Mouse (Mus musculus): ENCODE results near the gene Marf1. TPM values are rescaled to one million over a fixed set of nuclear protein-coding genes. Genes with fewer than 3 reads are reported as not detected.
"Not testable (repeated sequence)": the region's sequence is repeated elsewhere in the genome, so short reads cannot be mapped to it uniquely, and the experiment has no call there.

Marf1 gene
- polyA plus RNA-seq (2012; rRNA removed): 39.0 and 40.5 TPM in 2 replicates

DNA sequence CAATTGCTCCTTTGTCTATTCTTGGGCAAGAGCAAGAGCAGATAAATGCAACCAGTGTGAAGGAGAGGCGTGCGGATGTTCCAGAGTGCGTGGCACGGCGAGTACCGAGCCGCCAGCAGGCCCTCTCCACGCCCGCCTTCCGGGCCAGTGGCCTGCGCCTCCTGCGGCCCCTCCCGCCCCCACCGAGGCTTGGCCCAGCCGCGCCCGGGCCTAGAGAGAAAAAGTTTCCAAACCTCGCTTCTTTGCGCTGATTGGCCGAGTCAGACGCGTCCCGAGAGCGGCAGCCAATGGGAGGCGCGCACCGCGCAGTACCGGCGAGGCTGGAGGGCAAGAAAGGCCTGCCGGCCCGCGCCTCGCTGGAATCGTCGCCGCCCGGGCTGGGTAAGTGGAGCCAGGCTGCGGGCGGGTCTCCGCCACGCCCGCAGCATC, at the start of gene Marf1, which contains the start of gene Nde1:
Gene Marf1, minus strand, starts transcription at position 364 of the 429 bp plus-strand sequence.
Gene Nde1, plus strand, starts transcription at position 288 of the 429 bp plus-strand sequence.
- peak; percentile 23 to 79 for DNase-seq (ENCODE audit: extremely low spot score in 1 of 2, low spot score in 1 of 2)

GRCm38 (mm10) chr16:14198798-14199197, 35.6 kb upstream of the Marf1 start:
- DNase-seq (ENCODE audit: extremely low spot score in 1 of 2, low spot score in 1 of 2): peak in 1 of 2 experiments; percentile 7

GRCm38 (mm10) chr16:14195427-14195826, 32.3 kb upstream of the Marf1 start:
- peak in 1 of 2 experiments; percentile 81 for DNase-seq (ENCODE audit: extremely low spot score in 1 of 2, low spot score in 1 of 2)

DNA sequence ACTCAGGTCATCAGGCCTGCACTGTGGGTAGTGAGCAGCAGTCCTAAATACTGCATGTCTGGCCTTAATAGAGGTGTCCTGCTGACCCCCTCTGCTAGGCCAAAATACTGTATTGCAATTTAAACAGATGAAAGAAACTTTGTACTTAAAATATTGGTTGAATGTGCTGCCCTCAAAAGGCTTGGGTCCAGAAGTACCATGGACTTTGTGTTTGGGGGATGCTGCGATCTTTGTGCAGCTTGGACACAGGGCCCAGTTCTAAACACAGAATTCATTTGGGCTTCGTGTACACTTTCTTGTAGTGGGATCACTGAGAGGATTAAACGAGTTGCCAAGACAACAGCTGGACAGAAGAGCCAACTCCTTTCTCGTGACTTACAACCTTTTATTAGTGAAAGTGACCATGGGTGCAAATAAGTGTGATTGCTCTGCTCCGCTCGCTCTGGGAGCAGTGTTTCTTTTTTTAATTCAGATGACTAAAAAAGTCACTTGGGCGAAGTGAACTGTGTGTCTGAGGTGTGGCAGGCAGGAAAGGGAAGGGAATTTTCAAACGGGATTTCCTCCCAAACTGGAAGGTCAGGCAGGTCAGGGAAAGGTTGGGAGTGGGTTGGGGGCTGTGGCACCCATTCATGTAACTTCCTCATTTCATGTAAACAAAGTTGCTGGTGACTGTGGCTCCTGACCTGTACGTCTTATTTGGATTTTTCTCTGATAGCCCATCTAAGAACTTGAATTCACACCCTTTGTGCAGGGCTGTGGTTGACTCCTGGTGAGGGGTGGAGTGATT, 31.2 kb upstream of the Marf1 start:
- DNase-seq (ENCODE audit: extremely low spot score in 1 of 2, low spot score in 1 of 2): no peak

- no peak for DNase-seq (ENCODE audit: extremely low spot score in 1 of 2, low spot score in 1 of 2)
Observed at GRCm38 (mm10) chr16:14185516-14185915, 22.4 kb upstream of the Marf1 start.

DNA sequence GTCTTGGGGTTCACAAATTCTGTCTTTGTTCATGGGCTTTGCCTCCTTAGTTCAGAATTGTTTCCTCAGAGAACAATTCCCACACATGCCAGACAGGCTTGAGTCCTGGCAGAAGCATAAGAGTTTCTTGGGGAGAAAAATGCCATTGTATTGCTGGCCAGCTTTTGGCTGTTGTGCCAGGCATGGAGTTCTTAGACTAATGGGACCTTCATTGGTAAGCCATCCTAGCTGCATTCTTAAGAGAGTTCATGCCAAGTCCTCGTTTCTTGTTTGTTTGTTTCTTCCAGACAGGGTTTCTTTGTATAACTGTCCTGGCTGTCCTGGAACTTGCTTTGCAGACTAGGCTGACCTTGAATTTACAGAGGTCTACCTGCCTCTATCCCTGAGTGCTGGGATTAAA, 20.7 kb upstream of the Marf1 start:
- peak in 1 of 2 experiments; percentile 33 for DNase-seq (ENCODE audit: extremely low spot score in 1 of 2, low spot score in 1 of 2)

GRCm38 (mm10) chr16:14182360-14182759, 19.2 kb upstream of the Marf1 start:
- DNase-seq (ENCODE audit: extremely low spot score in 1 of 2, low spot score in 1 of 2): no peak

- no peak for DNase-seq (ENCODE audit: extremely low spot score in 1 of 2, low spot score in 1 of 2)
Observed at GRCm38 (mm10) chr16:14180163-14180733, 17.1 kb upstream of the Marf1 start.

DNA sequence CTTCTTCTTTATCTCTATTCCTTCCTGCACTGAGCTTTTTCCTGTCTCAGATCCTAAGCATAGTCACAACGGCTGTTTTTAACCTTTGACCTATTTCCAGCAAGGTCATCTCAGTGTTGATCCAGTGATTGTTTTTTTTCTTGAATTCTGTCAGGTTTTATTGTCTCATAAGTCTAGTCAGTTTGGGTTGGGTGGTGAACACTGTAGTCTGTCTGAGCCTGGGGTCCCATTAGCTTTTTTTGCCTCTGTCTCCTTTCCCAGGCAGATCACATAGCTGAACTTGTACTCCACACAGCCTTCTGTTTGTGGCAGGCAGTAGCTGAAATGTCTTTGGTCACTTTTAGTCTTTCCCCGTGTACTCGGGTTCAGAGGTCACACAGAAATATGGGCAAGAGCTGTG, 14.9 kb upstream of the Marf1 start:
- no peak for DNase-seq (ENCODE audit: extremely low spot score in 1 of 2, low spot score in 1 of 2)

DNA sequence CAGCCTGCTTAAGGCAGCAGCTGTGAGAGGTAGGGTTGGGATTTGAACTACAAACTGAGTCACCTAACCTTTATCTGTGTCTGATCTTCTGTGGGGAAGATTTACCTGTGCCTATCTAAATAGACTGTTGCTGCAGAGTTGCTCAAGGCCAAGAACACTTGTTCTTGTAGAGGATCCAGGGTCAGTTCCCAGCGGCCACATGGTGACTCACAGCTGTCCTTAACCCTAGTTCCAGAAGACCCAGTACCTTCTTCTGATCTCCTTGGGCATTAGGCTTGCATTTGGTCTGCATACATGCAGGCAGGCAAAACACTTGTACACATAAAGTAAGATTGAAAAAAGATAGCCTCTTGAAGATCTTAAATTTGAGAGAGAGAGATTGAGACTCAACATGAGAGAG, 6.6 kb upstream of the Marf1 start:
- no peak for DNase-seq (ENCODE audit: extremely low spot score in 1 of 2, low spot score in 1 of 2)

- no peak for DNase-seq (ENCODE audit: extremely low spot score in 1 of 2, low spot score in 1 of 2)
Observed at GRCm38 (mm10) chr16:14166490-14166889, 3.3 kb upstream of the Marf1 start.

DNA sequence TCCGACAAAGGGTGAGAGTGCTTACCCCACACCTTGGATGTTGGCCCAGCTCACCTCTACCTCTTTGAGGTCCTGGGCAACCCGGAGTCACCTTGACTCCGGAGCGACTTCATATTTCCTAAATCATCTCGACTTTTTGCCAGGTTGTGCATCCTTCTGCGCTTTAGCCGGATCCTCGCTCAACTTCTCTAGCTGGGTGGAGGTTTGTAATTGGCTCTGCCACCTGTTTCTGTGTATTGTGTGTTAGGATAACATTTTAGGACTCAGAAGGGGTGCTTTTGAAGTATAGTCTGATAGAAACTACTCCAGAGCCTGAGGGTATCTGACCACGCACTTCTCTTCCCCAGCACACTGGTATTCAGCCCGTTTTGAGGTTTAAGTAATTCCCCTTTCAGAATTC, 580 bp upstream of the Marf1 start:
- no peak for DNase-seq (ENCODE audit: extremely low spot score in 1 of 2, low spot score in 1 of 2)

DNA sequence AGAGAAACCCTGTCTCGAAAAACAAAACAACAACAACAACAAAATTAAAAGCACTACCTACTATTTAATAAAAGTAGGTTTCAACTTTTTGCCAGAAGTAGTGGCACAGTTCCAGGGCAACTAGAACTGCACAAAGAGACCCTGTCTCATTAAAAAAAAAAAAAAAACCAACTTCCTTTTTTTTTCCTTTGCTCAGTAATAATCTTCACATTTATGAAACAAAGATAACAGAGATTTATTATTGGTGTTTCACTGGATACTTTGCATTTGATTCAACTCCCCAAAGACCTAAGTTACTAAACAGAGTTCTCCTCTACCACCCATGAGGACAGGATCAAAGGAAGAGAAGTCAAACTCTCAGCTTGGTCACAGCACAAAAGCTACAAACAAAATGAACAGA, 2.2 kb downstream of the Marf1 start:
- no peak for DNase-seq (ENCODE audit: extremely low spot score in 1 of 2, low spot score in 1 of 2)

DNA sequence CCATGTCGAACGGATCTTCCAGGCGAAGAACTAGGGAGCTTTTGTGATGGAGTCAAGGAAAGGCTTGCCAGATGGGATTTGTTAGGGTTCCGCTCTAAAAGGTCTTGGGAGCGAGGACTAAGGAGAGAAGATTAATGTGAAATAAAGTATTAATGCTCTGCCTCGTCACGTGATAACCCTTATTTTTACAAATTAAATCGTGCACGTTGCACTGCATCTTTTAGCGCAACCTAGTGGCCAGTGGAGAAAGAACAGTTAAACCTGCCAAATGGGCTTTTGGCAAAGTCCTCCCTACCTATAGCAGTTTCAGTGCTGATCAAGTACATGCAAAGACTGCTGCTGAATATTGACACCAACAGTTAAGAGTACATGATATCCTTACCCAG, 3.4 kb downstream of the Marf1 start:
- peak; percentile 69 to 92 for DNase-seq (ENCODE audit: extremely low spot score in 1 of 2, low spot score in 1 of 2)

DNA sequence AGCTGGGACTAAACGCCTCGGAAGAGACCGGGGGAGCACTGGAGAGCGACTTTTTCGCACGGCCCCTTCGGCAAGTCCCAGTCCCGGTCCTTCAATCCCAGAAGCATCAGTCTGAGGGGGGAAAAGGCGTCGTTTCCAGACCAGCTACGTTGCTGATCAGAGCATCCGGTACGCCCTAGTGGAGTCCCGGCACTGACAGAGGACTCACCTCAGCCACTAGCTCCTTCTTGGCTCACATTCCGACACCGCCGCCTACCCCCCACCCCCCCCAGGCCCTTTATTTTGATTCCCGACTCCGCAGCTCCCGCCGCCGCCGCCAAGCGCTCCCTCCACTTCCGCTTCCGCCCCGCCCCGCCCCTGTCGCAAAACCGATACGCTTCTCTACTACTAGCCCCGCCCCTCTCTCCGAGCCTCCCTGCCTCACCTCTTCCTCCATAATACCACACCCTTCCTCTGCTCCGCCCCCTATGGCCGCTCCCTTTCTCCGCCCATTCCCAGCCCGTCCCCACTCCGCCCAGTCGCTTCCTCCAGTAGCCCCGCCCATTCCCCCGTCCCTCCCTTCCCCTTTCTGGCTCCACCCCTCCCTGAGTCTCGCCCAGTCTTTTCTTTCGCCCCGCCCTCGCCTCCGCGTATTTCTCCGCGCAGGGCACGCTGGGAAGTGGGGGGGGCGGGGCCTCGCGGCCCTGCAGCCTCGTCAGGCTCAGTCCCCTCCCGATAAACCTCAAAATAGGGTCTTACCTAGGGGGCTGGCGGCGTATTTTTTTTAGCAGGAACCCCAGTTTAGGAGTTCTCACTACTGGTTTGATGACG, 4.0 kb downstream of the Marf1 start:
- peak; percentile 98 to 99 for DNase-seq (ENCODE audit: extremely low spot score in 1 of 2, low spot score in 1 of 2)

DNA sequence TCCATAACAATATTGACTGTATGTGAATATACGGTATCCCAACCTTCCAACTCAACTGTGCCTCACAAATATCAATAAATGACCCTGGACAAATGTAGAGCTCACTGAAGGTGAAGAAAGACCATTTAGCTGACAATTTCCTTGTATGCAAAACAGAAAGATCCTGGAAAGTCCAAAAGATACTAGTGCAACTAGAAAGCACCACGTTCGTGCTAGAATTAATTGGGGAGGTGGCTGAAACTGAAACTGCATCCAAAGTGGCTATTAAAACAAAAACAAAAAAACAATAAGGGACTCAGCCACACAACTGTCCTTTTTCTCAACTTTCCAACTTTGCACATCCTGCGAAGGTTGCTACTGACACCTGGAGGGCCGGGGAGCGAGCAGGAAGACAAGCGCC, 4.6 kb downstream of the Marf1 start:
- DNase-seq (ENCODE audit: extremely low spot score in 1 of 2, low spot score in 1 of 2): no peak

GRCm38 (mm10) chr16:14156312-14156711, 6.8 kb downstream of the Marf1 start:
- no peak for DNase-seq (ENCODE audit: extremely low spot score in 1 of 2, low spot score in 1 of 2)

- DNase-seq (ENCODE audit: extremely low spot score in 1 of 2, low spot score in 1 of 2): not testable (repeated sequence)
Observed at GRCm38 (mm10) chr16:14155638-14156037, 7.5 kb downstream of the Marf1 start.

DNA sequence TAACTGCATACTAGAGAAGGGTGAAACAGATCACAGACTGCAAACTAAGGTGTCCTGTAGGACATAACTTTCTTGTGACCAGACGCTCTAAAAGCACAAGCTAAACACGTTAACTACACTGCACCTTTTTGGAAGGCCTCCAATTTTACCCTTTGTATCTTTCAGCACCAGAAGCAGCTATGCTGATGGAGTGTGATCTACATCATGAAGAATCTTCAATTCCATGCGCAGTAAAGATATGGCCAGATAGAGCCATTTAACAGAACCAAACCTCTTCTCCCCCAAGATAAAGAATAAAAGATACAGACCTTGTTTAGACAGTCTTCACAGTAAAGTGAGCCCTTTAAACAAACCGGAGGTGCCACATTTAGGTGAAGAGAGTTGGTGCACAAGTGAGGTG, 11.4 kb downstream of the Marf1 start:
- DNase-seq (ENCODE audit: extremely low spot score in 1 of 2, low spot score in 1 of 2): no peak

GRCm38 (mm10) chr16:14147712-14148111, 15.4 kb downstream of the Marf1 start:
- no peak for DNase-seq (ENCODE audit: extremely low spot score in 1 of 2, low spot score in 1 of 2)

- no peak for DNase-seq (ENCODE audit: extremely low spot score in 1 of 2, low spot score in 1 of 2)
Observed at GRCm38 (mm10) chr16:14143298-14143697, 19.9 kb downstream of the Marf1 start.

All from frontal cortex, adult 2 months (tissue).